Mouse (Mus musculus) lung, adult 2 months (tissue): ENCODE measurements at regions not wholly inside any gene's neighbourhood (a gene's known extent, or its start where the extent isn't known, plus 50 kb on each side); places are given as distances from the start of the nearest gene placed in this dataset.

ENCODE experiments used
- CTCF ChIP-seq: fragments of 200-500 bp; IDR thresholded peaks from 2 replicates; pipeline ENCODE4 v1.5.1; 2011; ENCODE audit warnings: mild to moderate bottlenecking, low read length, control low read depth; ENCODE audit not compliant: insufficient read depth
- POLR2A ChIP-seq: fragments of 200-500 bp; IDR thresholded peaks from 2 replicates; pipeline ENCODE4 v1.6.1; 2011; ENCODE audit warnings: low read depth, mild to moderate bottlenecking, control low read depth, low read length, borderline replicate concordance; ENCODE audit errors: extremely low read depth

GRCm38 (mm10) chr8:115466553-115466952 lies 241.0 kb downstream of the Maf start:
- no peak for TF ChIP-seq CTCF
- no peak for TF ChIP-seq POLR2A
